Mouse (Mus musculus) G1E-ER4 (cell line): Measurements from ENCODE around the gene Gm5935. TPM values are rescaled to one million over a fixed set of nuclear protein-coding genes. Genes with fewer than 3 reads are reported as not detected.
"Not testable (repeated sequence)": the region's sequence is repeated elsewhere in the genome, so short reads cannot be mapped to it uniquely, and the experiment has no call there.

ENCODE experiments used
- GATA1 ChIP-seq: IDR thresholded peaks from one replicate; pipeline ENCODE4 v1.8.0; 2012; ENCODE audit warnings: low read length, inconsistent platforms
- polyA plus RNA-seq: library from polyadenylated mRNA; stranded (reverse); fragments of >175 nt; gene quantifications from 2 replicates; pipeline ENCODE4 v1.2.3, GENCODE M21; 2012

The Gm5935 gene
- polyA plus RNA-seq: not detected in 2 replicates

- not testable (repeated sequence) for TF ChIP-seq GATA1
Measured at GRCm38 (mm10) chrX:24775064-24775463, at the start of gene Gm5935. Gene Gm5935, minus strand, starts transcription at chrX:24775164.

Other genes starting within 250 kb of the Gm5935 start
- not detected in 2 replicates for gene Gm4297, start 200.3 kb downstream of the Gm5935 start, polyA plus RNA-seq